Mouse (Mus musculus) bone marrow macrophage, adult 2 months (primary cell): ENCODE measurements at regions not wholly inside any gene's neighbourhood (a gene's known extent, or its start where the extent isn't known, plus 50 kb on each side); places are given as distances from the start of the nearest gene placed in this dataset.

Experiments
- H3K27ac ChIP-seq: 2 replicates; pipeline ENCODE4 v1.5.1; 2012; ENCODE audit warnings: low read depth, low read length; ENCODE audit not compliant: insufficient read depth
- H3K4me1 ChIP-seq: 2 replicates; pipeline ENCODE4 v1.6.1; 2012; ENCODE audit warnings: low read length; ENCODE audit not compliant: control insufficient read depth, insufficient read depth
- H3K4me3 ChIP-seq: 2 replicates; pipeline ENCODE4 v1.5.1; 2012; ENCODE audit warnings: mild to moderate bottlenecking, low read length, moderate library complexity; ENCODE audit not compliant: insufficient read depth
- CTCF ChIP-seq: IDR thresholded peaks from 2 replicates; pipeline ENCODE4 v1.5.1; 2012; ENCODE audit warnings: low read depth, mild to moderate bottlenecking, low read length, moderate library complexity
- POLR2A ChIP-seq: IDR thresholded peaks from 2 replicates; pipeline ENCODE4 v1.6.1; 2012; ENCODE audit warnings: mild to moderate bottlenecking, low read depth, low read length, borderline replicate concordance

GRCm38 (mm10) chr15:31883516-31883915 is 281.9 kb downstream of the Fam173b start:
- Histone ChIP-seq H3K4me3 (no peak overlapping the region), H3K27ac (no peak overlapping the region), H3K4me1 (no peaks in the 10 kb centered on the region)
- TF ChIP-seq CTCF (no peak), POLR2A (no peak)

DNA sequence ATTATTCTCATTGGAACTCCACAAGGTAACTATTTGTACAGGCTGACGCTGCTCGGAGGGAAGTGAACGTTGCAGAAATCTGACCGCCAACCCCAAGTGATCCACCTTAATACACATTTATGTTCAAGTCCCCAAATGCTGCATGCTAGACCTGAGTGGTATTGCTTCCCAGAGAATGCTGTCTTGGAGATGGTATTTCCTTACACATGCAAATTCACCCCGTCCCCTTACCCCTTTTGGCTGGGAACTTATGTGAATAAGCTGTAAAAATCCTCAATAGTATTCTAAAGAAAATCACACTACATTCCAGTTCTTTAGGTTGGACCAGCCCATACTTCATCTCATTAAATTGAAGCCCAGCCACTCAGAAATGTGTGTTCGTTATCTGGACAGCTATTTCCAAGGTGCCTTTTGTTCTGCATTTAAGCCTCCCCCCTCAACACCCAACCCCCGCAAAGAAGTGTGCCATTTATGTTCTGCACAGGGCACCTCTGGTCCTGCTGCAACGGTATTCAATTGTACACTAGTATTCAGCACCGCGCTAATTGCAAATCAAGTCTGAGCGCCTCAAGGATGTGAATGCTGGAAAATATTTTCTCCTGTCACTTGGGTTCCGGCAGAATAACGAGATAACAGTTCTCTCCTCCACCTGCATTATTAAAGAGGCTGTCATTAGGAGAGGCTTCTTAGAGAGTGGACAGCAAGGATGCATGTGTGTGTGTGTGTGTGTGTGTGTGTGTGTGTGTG is 278.0 kb upstream of the Tas2r119 start:
- Histone ChIP-seq H3K4me1 (no peaks in the 10 kb centered on the region), H3K27ac (no peak overlapping the region), H3K4me3 (no peak overlapping the region)
- TF ChIP-seq CTCF, result no peak
- no peak for TF ChIP-seq POLR2A

- Histone ChIP-seq H3K4me1 (no peaks in the 10 kb centered on the region), H3K27ac (no peak overlapping the region), H3K4me3 (no peak overlapping the region)
- no peak for TF ChIP-seq CTCF
- TF ChIP-seq POLR2A, result no peak
Observed at GRCm38 (mm10) chr15:31900325-31900724, 276.8 kb upstream of the Tas2r119 start.

GRCm38 (mm10) chr15:31908432-31908831 is 268.7 kb upstream of the Tas2r119 start:
- no peaks in the 10 kb centered on the region for H3K4me1 ChIP-seq
- no peak overlapping the region for H3K4me3 ChIP-seq
- TF ChIP-seq POLR2A (no peak), CTCF (no peak)
- no peak overlapping the region for H3K27ac ChIP-seq

GRCm38 (mm10) chr15:31911978-31912377 is 265.1 kb upstream of the Tas2r119 start:
- TF ChIP-seq POLR2A, result no peak
- TF ChIP-seq CTCF, result no peak
- no peak overlapping the region for H3K27ac ChIP-seq
- no peaks in the 10 kb centered on the region for H3K4me1 ChIP-seq
- H3K4me3 ChIP-seq, result no peak overlapping the region

- TF ChIP-seq POLR2A (no peak), CTCF (no peak)
- H3K27ac ChIP-seq, result no peak overlapping the region
- no peaks in the 10 kb centered on the region for H3K4me1 ChIP-seq
- no peak overlapping the region for H3K4me3 ChIP-seq
Observed at GRCm38 (mm10) chr15:31921485-31921884, 255.6 kb upstream of the Tas2r119 start.

DNA sequence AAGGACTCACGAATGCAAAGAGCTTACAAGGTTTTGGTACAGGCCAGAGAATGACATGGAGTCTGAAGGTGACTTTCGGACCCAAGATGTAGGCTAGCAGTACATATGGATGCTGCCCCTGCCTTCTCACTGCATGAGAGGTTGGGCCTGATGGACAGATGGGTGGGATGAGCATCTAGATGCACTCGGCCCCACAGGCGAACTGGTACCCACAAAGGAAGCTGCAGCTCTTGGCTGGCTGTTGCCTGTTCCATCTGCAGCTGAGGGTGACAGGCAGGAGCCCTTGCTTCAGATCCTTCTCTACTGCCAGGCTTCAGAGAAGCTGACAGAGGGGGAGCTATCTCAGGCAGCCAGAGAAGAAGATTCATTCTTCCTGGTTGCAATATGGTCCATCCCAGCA is 216.8 kb upstream of the Tas2r119 start:
- Histone ChIP-seq H3K4me3 (no peak overlapping the region), H3K27ac (no peak overlapping the region), H3K4me1 (no peaks in the 10 kb centered on the region)
- TF ChIP-seq CTCF (no peak), POLR2A (no peak)

GRCm38 (mm10) chr15:31961963-31962362 is 215.1 kb upstream of the Tas2r119 start:
- no peak overlapping the region for H3K27ac ChIP-seq
- H3K4me1 ChIP-seq, result no peaks in the 10 kb centered on the region
- TF ChIP-seq POLR2A (no peak), CTCF (no peak)
- H3K4me3 ChIP-seq, result no peak overlapping the region

- H3K4me3 ChIP-seq, result no peak overlapping the region
- H3K27ac ChIP-seq, result no peak overlapping the region
- H3K4me1 ChIP-seq, result no peaks in the 10 kb centered on the region
- no peak for TF ChIP-seq POLR2A
- TF ChIP-seq CTCF, result no peak
Observed at GRCm38 (mm10) chr15:31964911-31965310, 212.2 kb upstream of the Tas2r119 start.

DNA sequence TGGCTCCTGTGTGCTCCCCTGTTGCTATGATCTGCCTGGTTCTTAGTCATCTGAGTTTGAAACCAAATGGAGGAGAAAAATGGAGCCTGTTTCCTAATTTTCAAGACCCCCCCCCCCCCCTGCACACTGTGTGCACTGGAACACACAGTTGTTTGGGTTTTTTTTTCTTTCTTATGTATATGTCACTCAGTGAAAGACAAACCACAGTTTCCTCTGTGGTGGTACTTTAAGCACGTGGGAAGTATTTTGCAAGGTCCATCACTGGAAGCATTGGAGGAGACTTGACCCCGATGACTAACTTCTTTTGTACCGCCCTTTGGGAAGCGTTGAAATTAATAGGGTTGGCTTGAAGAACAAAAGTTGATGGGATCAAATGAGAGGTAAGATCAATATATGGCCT is 211.5 kb upstream of the Tas2r119 start:
- no peak for TF ChIP-seq CTCF
- TF ChIP-seq POLR2A, result no peak
- no peak overlapping the region for H3K4me3 ChIP-seq
- H3K27ac ChIP-seq, result no peak overlapping the region
- no peaks in the 10 kb centered on the region for H3K4me1 ChIP-seq

DNA sequence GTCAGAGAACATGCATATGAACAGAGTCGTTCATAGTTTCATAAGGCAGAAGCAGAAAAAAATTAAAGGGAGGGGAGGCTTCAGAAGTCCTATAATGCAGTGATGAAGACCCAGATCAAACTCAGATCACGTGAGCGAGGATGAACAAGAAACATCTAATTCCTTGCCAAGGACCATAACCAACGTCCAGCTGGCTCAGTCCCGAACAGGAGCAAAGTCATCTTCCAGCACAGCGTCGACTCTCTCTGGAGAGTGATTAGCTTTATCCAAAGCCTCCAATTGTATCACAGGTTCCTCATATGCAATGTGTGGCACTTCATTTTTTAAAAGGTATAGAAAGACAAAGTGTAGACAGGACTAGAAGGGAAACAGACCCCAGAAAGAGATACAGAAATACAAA is 204.2 kb upstream of the Tas2r119 start:
- TF ChIP-seq CTCF (no peak), POLR2A (no peak)

More for the DNA sequence above, 204.2 kb upstream of the Tas2r119 start:
- H3K27ac ChIP-seq, result no peak overlapping the region
- no peaks in the 10 kb centered on the region for H3K4me1 ChIP-seq
- no peak overlapping the region for H3K4me3 ChIP-seq
